8 mouse cellular contexts compared by ENCODE assay signal in the genomic region with DNA sequence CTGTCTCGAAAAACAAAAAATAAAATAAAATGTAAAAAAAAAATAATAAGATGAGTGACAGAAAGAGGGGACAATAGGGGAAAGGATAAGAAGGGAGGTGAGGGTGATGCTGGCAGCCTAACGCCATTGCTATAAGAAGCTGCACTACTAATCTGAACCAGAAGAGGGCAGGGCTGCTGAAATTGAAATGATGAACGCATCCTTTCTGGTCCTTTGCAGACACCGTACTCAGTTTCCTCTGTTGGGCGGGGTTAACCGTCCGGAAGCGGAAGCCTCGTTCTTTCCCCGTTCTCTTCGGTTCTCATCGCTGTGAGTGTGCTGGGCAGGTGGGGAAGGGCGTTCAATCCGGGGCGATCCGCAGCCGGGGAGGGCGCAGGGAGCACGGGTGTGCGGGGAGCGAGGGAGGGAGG. TPM values are rescaled to one million over a fixed set of nuclear protein-coding genes. Genes with fewer than 3 reads are reported as not detected.
DNase-seq lines count a peak whose midpoint lies in the region; ATAC-seq lines count a peak whose summit lies in the region.

A gene (plus strand): TSS at position 224 of the 410 bp plus-strand sequence.

- H3K36me3 ChIP-seq in hindbrain, embryonic 13.5 days, result peaks cover 33% of the 10 kb centered on the region

- H3K4me1 ChIP-seq in hindbrain, embryonic 13.5 days (replicated peaks), result peaks cover 33% of the 10 kb centered on the region

- H3K9ac ChIP-seq in hindbrain, embryonic 13.5 days, result peak within 1 kb of the TSS; percentile 95

- peaks cover 13% of the 10 kb centered on the region; the same call in 1 of the 2 replicates for H3K27me3 ChIP-seq in hindbrain, embryonic 13.5 days

- ATAC-seq in hindbrain, embryonic 13.5 days (ENCODE audit: low FRiP score), result peak; percentile 82

- H3K9me3 ChIP-seq in hindbrain, embryonic 13.5 days, result no peaks in the 10 kb centered on the region

- WGBS in hindbrain, embryonic 13.5 days, result 1% methylated on average over 21 of the region's 21 CpGs

- peak within 1 kb of the TSS; percentile 93 for H3K27ac ChIP-seq in hindbrain, embryonic 13.5 days

- peak; percentile 98 for DNase-seq in R1 (ENCODE audit: low read depth, low spot score)
- DNase-seq in cerebellum, postnatal 25 days, result peak; percentile 95
- peak; percentile 85 to 95 for DNase-seq in frontal cortex, postnatal 25 days (ENCODE audit: low spot score in 2 of 2)
- DNase-seq in layer of hippocampus, postnatal 14 days (ENCODE audit: low spot score in 2 of 2), result peak; percentile 93 to 98
- peak; percentile 97 for DNase-seq in lung, postnatal 10 days
- peak; percentile 92 for DNase-seq in ovary, postnatal 14 days (ENCODE audit: low spot score)
- peak; percentile 90 to 96 for DNase-seq in thymus, postnatal 10 days (ENCODE audit: low spot score in 2 of 2)

- peak within 1 kb of the TSS; percentile 82 for H3K4me2 ChIP-seq in hindbrain, embryonic 13.5 days

- peak within 1 kb of the TSS; percentile 88 for H3K4me3 ChIP-seq in hindbrain, embryonic 13.5 days

RNA-seq across cellular contexts. Expression of the gene that starts here (rescaled TPM):
- 809 and 885 TPM in 2 replicates for polyA plus RNA-seq in hindbrain, embryonic 13.5 days (2015; fragmentation: Nextera tagmentation; extraction: Ambion mirVana)
- 100 to 1,000 TPM; 800 to 850 TPM for total RNA-seq in layer of hippocampus, postnatal 14 days (2021)

Comparison
In these comparisons a context has a peak if more than half of its experiments do, and no peak if none do; other contexts are left out.
1. Peak in every context shown above with its lines: DNase-seq, ATAC-seq, H3K4me3 ChIP-seq and H3K27ac ChIP-seq.